Mouse (Mus musculus) neural tube, embryonic 11.5 days (tissue): ENCODE measurements at regions not wholly inside any gene's neighbourhood (a gene's known extent, or its start where the extent isn't known, plus 50 kb on each side); places are given as distances from the start of the nearest gene placed in this dataset.

Experiments
- ATAC-seq: fragments of 200-750 bp; cut with Nextera tagmentation; 2 replicates; pipeline ENCODE4 v1.8.0; 2017; ENCODE audit warnings: moderate number of reproducible peaks, mild to moderate bottlenecking, moderate TSS enrichment, moderate library complexity; ENCODE audit not compliant: insufficient read depth, low FRiP score, low TSS enrichment
- DNase-seq: peaks from one replicate; pipeline ENCODE4 v3.0.0-alpha.2; 2015; ENCODE audit warnings: low spot score
- H3K27ac ChIP-seq: fragments of 300-500 bp; sonication (generic); 2 replicates; pipeline ENCODE4 v1.5.1; 2014; ENCODE audit warnings: low read depth, mild to moderate bottlenecking, low read length
- H3K27me3 ChIP-seq: fragments of 300-500 bp; sonication (generic); 2 replicates; pipeline ENCODE4 v1.6.1; 2014; ENCODE audit warnings: mild to moderate bottlenecking, low read length, mixed read lengths; ENCODE audit not compliant: control insufficient read depth, insufficient read depth
- H3K36me3 ChIP-seq: fragments of 300-500 bp; sonication (generic); 2 replicates; pipeline ENCODE4 v1.6.1; 2014; ENCODE audit warnings: mild to moderate bottlenecking, low read length, moderate library complexity, mixed read lengths; ENCODE audit not compliant: control insufficient read depth, insufficient read depth
- H3K4me1 ChIP-seq: fragments of 300-500 bp; sonication (generic); 2 replicates; pipeline ENCODE4 v1.6.1; 2014; ENCODE audit warnings: low read length, mixed read lengths; ENCODE audit not compliant: control insufficient read depth, insufficient read depth
- H3K4me2 ChIP-seq: fragments of 300-500 bp; sonication (generic); 2 replicates; pipeline ENCODE4 v1.6.1; 2014; ENCODE audit warnings: low read depth, mild to moderate bottlenecking, moderate library complexity
- H3K4me3 ChIP-seq: fragments of 300-500 bp; sonication (generic); 2 replicates; pipeline ENCODE4 v1.5.1; 2014; ENCODE audit warnings: low read depth, low read length
- H3K9ac ChIP-seq: fragments of 300-500 bp; sonication (generic); 2 replicates; pipeline ENCODE4 v1.6.1; 2014; ENCODE audit warnings: mild to moderate bottlenecking, low read length
- H3K9me3 ChIP-seq: fragments of 300-500 bp; sonication (generic); 2 replicates; pipeline ENCODE4 v1.6.1; 2016; ENCODE audit warnings: low read length; ENCODE audit not compliant: control insufficient read depth
- WGBS: fragments of 180-500 bp; shearing (Covaris S2); extraction: QIAGEN DNeasy Blood & Tissue Kit; methylation state at CpG from one replicate; pipeline ENCODE4 v1.1.7; 2014; 5-methylcytosine and 5-hydroxymethylcytosine counted together

DNA sequence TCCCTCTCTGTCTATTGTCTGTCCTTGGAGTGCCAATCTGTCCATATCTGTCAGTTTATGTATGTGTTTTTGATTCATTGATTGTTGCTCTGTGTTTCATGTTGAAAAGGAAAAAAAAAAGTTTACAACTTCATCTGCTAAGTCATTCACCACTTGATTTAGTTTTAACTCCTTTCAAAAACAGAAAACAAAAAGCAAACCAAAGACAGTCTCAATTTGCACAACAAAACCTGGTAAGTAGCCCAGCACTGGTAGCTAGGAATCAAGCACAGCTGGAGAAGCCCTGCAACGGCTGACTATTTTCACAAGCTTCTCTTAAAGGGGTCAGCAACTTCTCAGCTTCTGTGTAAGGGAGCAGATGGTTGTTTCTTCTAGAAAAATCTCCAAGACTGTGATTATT is 72.9 kb upstream of the Adgrf1 start:
- no peak overlapping the region for H3K27ac ChIP-seq
- no peak for ATAC-seq
- WGBS, result 25% methylated on average over 1 of the region's 1 CpGs
- DNase-seq, result no peak
- H3K9ac ChIP-seq, result no peak overlapping the region
- H3K9me3 ChIP-seq, result no peaks in the 10 kb centered on the region
- no peaks in the 10 kb centered on the region for H3K27me3 ChIP-seq
- no peaks in the 10 kb centered on the region for H3K36me3 ChIP-seq
- H3K4me1 ChIP-seq, result no peaks in the 10 kb centered on the region
- H3K4me2 ChIP-seq, result no peak overlapping the region
- H3K4me3 ChIP-seq, result no peak overlapping the region

DNA sequence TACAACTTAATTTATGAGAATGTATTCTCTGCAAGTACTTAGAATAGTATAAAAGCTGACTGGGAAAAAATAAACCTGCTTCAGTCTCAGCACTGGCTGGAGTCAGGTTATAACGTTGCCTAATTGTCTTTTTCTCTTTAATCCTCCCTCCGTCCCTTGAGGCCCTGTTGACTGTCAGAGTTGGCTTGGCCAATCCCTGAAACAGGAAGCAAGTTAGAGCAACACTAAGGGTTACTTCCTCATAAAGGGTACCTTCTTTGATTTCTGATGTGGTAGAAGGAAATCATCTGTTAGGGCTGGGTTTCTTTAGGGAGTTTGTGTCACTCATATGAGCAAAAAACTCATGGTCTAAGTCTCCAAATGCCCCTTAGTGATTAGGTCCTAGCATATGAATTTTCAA is 69.3 kb upstream of the Adgrf1 start:
- ATAC-seq (no peak), DNase-seq (no peak)
- Histone ChIP-seq H3K4me2 (no peak overlapping the region), H3K9me3 (no peaks in the 10 kb centered on the region), H3K27ac (no peak overlapping the region), H3K27me3 (no peaks in the 10 kb centered on the region), H3K4me3 (no peak overlapping the region), H3K9ac (no peak overlapping the region), H3K36me3 (no peaks in the 10 kb centered on the region), H3K4me1 (no peaks in the 10 kb centered on the region)
- WGBS, result 75% methylated on average over 2 of the region's 2 CpGs

DNA sequence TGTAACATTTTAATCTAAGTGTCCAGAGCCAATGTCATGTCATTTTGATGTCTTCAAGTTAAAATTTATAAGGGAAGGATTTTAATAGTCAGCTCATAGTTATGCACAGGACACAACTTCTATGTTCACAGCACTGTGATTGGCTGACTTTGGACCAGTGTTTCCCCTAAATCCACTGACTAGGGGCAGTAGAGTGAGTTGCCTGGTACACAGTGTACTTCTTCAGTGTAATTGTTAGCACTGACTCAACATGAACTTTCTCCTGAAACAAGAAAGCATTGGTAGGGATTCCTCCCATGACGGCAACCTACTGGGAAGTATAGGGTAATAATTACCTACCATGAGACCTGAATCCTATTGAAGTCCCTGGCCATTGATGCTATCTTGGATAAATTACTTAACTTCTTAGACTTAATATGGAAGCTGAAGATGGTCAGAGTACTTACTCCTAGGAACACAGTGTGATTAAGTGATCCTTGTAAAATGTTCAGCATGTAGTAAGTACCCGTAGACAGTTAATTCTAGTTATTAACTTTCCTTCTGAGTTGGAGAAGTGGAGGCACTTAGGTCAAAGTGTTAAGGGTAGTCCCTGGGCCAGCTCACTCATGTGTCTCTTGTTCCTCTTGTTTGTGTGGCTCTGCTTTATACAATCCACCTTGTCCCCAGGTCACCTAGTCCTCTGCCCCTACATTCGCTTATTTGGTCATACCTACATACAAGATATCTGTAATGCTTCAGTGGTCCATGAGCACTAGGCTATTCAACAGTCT is 63.2 kb upstream of the Adgrf1 start:
- no peak for ATAC-seq
- 91% methylated on average over 3 of the region's 3 CpGs for WGBS
- no peaks in the 10 kb centered on the region for H3K4me1 ChIP-seq
- no peaks in the 10 kb centered on the region for H3K9me3 ChIP-seq
- no peak for DNase-seq
- no peak overlapping the region for H3K4me3 ChIP-seq
- no peaks in the 10 kb centered on the region for H3K27me3 ChIP-seq
- H3K9ac ChIP-seq, result no peak overlapping the region
- H3K4me2 ChIP-seq, result no peak overlapping the region
- H3K36me3 ChIP-seq, result no peaks in the 10 kb centered on the region
- no peak overlapping the region for H3K27ac ChIP-seq

DNA sequence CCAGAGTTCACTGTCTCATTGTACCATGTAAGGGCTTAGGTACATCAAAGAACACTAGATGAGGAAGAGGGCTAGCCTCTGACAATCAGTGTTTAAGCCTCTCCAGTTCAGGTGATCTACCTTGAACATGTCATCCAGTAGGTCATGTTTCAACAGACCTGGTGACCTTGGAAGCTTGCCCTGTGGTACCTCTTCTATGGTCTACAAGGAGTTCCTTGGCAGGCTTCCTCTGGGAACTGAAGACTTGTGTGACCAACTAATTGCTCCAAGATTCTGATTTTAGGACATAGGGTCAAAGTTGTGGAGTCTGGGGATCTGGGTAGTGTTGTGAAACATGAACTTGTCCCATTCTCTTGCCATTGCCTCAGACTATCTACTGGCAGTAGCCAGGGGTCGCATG is 60.4 kb upstream of the Adgrf1 start:
- Histone ChIP-seq H3K9me3 (no peaks in the 10 kb centered on the region), H3K27me3 (no peaks in the 10 kb centered on the region), H3K4me2 (no peak overlapping the region), H3K36me3 (no peaks in the 10 kb centered on the region), H3K4me3 (no peak overlapping the region), H3K9ac (no peak overlapping the region), H3K27ac (no peak overlapping the region), H3K4me1 (no peaks in the 10 kb centered on the region)
- ATAC-seq, result no peak
- 93% methylated on average over 1 of the region's 1 CpGs for WGBS
- DNase-seq, result no peak

DNA sequence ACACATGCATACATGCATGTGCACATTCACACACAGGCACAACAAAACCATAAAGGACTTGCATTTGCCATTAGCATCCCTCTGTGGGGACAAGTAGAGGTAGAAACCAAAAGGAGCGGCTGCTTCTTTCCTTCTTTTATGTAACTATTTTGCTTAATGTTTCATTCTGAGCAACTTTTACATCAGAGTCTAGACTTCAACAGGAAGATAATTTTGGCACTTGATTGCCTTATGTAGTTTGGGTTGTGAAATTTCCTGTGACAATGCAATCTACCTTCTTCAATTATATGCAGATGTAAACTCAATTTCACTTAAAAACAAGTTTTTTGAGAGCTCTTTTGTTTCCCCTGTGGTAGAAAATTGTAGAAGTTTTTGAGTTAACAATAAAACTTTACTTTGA is 56.1 kb upstream of the Adgrf1 start:
- Histone ChIP-seq H3K36me3 (no peaks in the 10 kb centered on the region), H3K4me3 (no peak overlapping the region), H3K4me1 (no peaks in the 10 kb centered on the region), H3K27ac (no peak overlapping the region), H3K27me3 (no peaks in the 10 kb centered on the region), H3K9me3 (no peaks in the 10 kb centered on the region), H3K4me2 (no peak overlapping the region), H3K9ac (no peak overlapping the region)
- WGBS, result 95% methylated on average over 1 of the region's 1 CpGs
- ATAC-seq (no peak), DNase-seq (no peak)

DNA sequence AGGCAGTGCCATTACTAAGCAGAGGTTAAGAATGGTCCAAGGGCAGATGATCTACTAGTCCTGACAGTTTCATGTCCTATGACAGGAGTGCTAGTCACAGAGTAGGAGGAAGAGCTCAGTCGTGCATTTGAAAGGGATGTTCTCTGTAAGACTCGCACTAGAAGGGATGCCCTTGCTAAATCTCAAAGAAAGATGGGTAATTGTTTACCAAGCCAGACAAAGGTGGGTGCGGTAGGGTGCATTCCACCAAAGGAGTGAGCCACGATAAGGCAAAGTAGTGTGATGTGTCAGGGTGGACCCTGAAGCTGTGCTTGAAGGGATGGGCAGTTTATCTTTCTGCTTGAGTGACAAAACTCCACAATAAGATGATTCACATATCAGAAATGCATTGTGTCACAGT is 50.5 kb upstream of the Adgrf1 start:
- Histone ChIP-seq H3K9ac (no peak overlapping the region), H3K4me3 (no peak overlapping the region), H3K36me3 (no peaks in the 10 kb centered on the region), H3K9me3 (no peaks in the 10 kb centered on the region), H3K4me2 (no peak overlapping the region), H3K27ac (no peak overlapping the region), H3K27me3 (no peaks in the 10 kb centered on the region), H3K4me1 (no peaks in the 10 kb centered on the region)
- no peak for DNase-seq
- 73% methylated on average over 4 of the region's 4 CpGs for WGBS
- ATAC-seq, result no peak
